Mouse (Mus musculus) myocyte (in vitro differentiated cells): ENCODE measurements at regions not wholly inside any gene's neighbourhood (a gene's known extent, or its start where the extent isn't known, plus 50 kb on each side); places are given as distances from the start of the nearest gene placed in this dataset.

Experiments used
- H3K27me3 ChIP-seq: one replicate; pipeline ENCODE4 v1.6.1; 2011; ENCODE audit not compliant: control insufficient read depth, insufficient read depth, insufficient read length
- H3K36me3 ChIP-seq: one replicate; pipeline ENCODE4 v1.6.1; 2011; ENCODE audit not compliant: control insufficient read depth, insufficient read depth
- H3K4me2 ChIP-seq: one replicate; pipeline ENCODE4 v1.6.1; 2011; ENCODE audit warnings: low read depth, control low read depth
- H3K4me3 ChIP-seq: one replicate; pipeline ENCODE4 v1.5.1; 2011; ENCODE audit warnings: mild to moderate bottlenecking, control low read depth, moderate library complexity
- H3K79me2 ChIP-seq: one replicate; pipeline ENCODE4 v1.6.1; 2011; ENCODE audit not compliant: control insufficient read depth, insufficient read depth
- H3ac ChIP-seq: one replicate; pipeline ENCODE4 v1.6.1; 2011; ENCODE audit not compliant: control insufficient read depth, insufficient read length
- CEBPB ChIP-seq: IDR thresholded peaks from 2 replicates; pipeline ENCODE4 v1.6.1; 2011; ENCODE audit warnings: mild to moderate bottlenecking, moderate library complexity; ENCODE audit not compliant: poor library complexity, insufficient read depth, severe bottlenecking
- E2F4 ChIP-seq: IDR thresholded peaks from one replicate; pipeline ENCODE4 v1.6.1; 2011; ENCODE audit warnings: mild to moderate bottlenecking, control low read depth, moderate library complexity; ENCODE audit not compliant: insufficient read depth
- MAX ChIP-seq: IDR thresholded peaks from one replicate; pipeline ENCODE4 v1.6.1; 2011; ENCODE audit warnings: low read depth, mild to moderate bottlenecking, control low read depth
- MYOD1 ChIP-seq, 3 experiments: IDR thresholded peaks; one replicate each; pipeline ENCODE4 v1.6.1; 2011; ENCODE audit warnings: control low read depth in 2 of 3, low read depth in 2 of 3, mild to moderate bottlenecking in 2 of 3, moderate library complexity in 1 of 3; ENCODE audit not compliant: insufficient read length in 2 of 3, control insufficient read depth in 1 of 3
- MYOG ChIP-seq, 3 experiments: IDR thresholded peaks; one replicate each; pipeline ENCODE4 v1.6.1; 2011; ENCODE audit warnings: control low read depth in 2 of 3, low read depth in 2 of 3, mild to moderate bottlenecking in 2 of 3; ENCODE audit not compliant: insufficient read length in 2 of 3, control insufficient read depth in 1 of 3, insufficient read depth in 1 of 3
- POLR2A ChIP-seq: IDR thresholded peaks from one replicate; pipeline ENCODE4 v1.6.1; 2011; ENCODE audit warnings: low read depth, mild to moderate bottlenecking, control low read depth, moderate library complexity; ENCODE audit not compliant: insufficient read length
- POLR2AphosphoS2 ChIP-seq: IDR thresholded peaks from one replicate; pipeline ENCODE4 v1.6.1; 2011; ENCODE audit warnings: low read depth, control low read depth; ENCODE audit not compliant: insufficient read length
- REST ChIP-seq: IDR thresholded peaks from one replicate; pipeline ENCODE4 v1.6.1; 2011; ENCODE audit warnings: mild to moderate bottlenecking, control low read depth, moderate library complexity; ENCODE audit not compliant: insufficient read depth, insufficient read length
- SRF ChIP-seq: IDR thresholded peaks from one replicate; pipeline ENCODE4 v1.6.1; 2011; ENCODE audit warnings: low read depth; ENCODE audit not compliant: control insufficient read depth, insufficient read length
- TCF12 ChIP-seq: IDR thresholded peaks from one replicate; pipeline ENCODE4 v1.6.1; 2011; ENCODE audit warnings: mild to moderate bottlenecking, control low read depth; ENCODE audit not compliant: poor library complexity, insufficient read depth, severe bottlenecking
- TCF3 ChIP-seq: IDR thresholded peaks from one replicate; pipeline ENCODE4 v1.6.1; 2011; ENCODE audit warnings: low read depth, control low read depth; ENCODE audit not compliant: insufficient read length
- USF1 ChIP-seq: IDR thresholded peaks from one replicate; pipeline ENCODE4 v1.6.1; 2011; ENCODE audit warnings: low read depth, mild to moderate bottlenecking, control low read depth, moderate library complexity

DNA sequence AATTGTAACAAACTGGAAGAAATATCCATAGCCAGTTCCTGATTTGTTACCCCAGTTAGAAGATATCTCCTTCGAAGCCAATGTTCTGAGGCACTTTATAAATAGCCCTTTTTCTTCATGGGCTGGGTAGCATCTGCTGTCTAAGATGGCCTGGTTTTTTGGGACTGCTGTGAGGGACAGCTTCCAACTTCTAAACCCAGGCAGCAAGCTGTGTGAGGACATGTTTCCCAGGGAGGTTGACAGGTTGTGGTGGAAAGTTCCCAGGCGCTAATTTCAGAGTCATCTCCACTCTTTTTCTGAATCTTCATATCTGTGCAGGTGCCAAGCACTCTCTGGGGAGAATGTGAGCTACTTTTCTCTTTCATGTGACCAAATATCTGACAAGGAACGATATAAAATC, 427.4 kb downstream of the Efnb2 start:
- TF ChIP-seq MYOG (IDR thresholded peaks at IDR 0.05; ENCODE audit: control insufficient read depth in 1 of 3, insufficient read depth in 1 of 3, insufficient read length in 2 of 3, low read depth in 2 of 3) = no peak
- Histone ChIP-seq H3ac (no peak overlapping the region), H3K27me3 (no peaks in the 10 kb centered on the region), H3K4me2 (no peak overlapping the region), H3K36me3 (no peaks in the 10 kb centered on the region), H3K4me3 (no peak overlapping the region), H3K79me2 (no peaks in the 10 kb centered on the region)

DNA sequence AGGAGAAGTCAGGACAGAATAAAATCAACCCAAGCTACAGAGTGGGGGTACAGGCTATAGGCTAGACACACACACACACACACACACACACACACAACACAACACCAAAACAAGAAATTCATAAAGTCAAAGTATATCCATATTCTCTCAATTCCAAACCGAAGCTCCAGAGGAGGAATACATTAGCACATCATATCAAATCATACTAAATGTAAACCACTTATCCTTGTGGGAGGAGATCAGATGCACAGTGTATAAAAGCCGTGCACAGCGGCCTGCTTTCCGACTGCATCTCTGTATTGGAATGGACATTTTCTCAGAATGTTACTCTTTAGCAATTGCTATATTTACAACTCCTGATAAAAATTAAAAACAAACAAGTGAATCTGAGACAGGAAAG, 427.9 kb downstream of the Efnb2 start:
- H3ac ChIP-seq = no peak overlapping the region
- no peaks in the 10 kb centered on the region for H3K36me3 ChIP-seq
- H3K4me3 ChIP-seq = no peak overlapping the region
- H3K79me2 ChIP-seq = no peaks in the 10 kb centered on the region
- no peaks in the 10 kb centered on the region for H3K27me3 ChIP-seq
- TF ChIP-seq E2F4 (no peak), REST (no peak), SRF (no peak), MYOD1 (IDR thresholded peaks at IDR 0.05; ENCODE audit: control insufficient read depth in 1 of 3, insufficient read length in 2 of 3, low read depth in 2 of 3) (no peak), POLR2AphosphoS2 (no peak), TCF12 (no peak), POLR2A (no peak), MAX (no peak), USF1 (no peak), MYOG (IDR thresholded peaks at IDR 0.05; ENCODE audit: control insufficient read depth in 1 of 3, insufficient read depth in 1 of 3, insufficient read length in 2 of 3, low read depth in 2 of 3) (no peak), CEBPB (no peak), TCF3 (no peak)
- H3K4me2 ChIP-seq = no peak overlapping the region

DNA sequence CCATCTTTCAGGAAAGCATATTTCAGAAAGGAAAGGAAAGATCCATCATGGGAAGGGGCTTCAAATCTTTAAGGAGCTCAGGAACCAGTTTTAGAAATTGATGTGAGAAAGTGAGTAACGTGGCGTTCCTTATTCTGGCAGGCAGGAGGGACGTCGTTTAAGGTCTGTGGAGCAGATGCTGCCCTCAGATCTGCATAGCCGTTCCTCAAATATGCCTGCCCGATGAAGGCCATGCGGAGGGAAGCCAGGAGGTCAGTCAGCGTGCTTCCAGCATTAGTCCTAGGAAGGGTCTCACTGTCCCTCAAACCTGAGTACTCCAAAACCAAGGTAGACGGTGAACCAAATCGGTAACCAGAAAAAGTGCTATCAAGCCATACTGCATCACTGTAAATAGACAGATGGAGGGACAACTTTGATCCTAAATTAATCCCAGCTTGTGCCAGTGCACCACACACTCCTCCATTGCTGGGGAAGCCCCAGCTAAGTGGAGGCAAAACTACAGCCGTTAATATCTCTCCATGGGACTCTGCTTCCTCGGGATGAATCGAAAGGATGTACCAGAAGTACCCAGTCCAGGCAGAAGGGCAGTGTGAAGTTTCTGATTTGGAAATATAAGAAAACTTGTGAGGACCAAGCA, 428.9 kb downstream of the Efnb2 start:
- Histone ChIP-seq H3K27me3 (no peaks in the 10 kb centered on the region), H3K36me3 (no peaks in the 10 kb centered on the region)

DNA sequence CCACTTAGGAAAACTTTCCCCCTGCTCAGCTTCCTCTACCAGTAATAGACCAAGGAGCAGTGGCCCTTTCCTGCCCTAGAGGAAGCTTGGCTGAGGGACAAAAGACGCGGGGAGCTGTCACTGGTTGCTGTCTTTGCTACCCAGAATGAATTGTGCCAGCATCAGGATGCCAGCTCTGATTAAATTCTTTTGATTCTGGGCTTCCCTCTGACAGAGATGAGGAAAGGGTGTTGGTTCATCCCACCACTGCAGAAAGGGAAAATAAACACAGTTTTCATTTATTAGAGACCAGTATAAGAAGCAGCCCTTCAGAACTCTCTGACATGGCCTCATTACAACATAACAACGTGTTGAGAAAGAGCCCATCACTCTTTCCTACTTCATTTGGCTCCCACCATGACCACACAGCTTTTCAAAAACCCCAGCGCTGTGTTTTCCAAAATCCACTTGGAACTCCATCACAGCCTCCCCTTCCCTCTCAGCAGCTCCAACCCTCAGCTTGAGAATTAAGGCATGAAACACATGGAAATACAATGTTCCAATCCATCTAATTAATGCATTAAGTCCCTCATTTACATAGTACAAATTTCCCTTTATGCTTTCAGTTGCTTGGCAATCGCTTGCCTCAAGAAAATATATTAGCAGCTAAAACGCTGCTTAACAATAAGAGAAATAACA, 429.6 kb downstream of the Efnb2 start:
- TF ChIP-seq POLR2A (no peak), SRF (no peak), MYOG (IDR thresholded peaks at IDR 0.05; ENCODE audit: control insufficient read depth in 1 of 3, insufficient read depth in 1 of 3, insufficient read length in 2 of 3, low read depth in 2 of 3) (no peak), E2F4 (no peak), USF1 (no peak), CEBPB (no peak), TCF3 (no peak), TCF12 (no peak), REST (no peak), POLR2AphosphoS2 (no peak), MYOD1 (IDR thresholded peaks at IDR 0.05; ENCODE audit: control insufficient read depth in 1 of 3, insufficient read length in 2 of 3, low read depth in 2 of 3) (no peak)
- Histone ChIP-seq H3ac (no peak overlapping the region), H3K36me3 (no peaks in the 10 kb centered on the region), H3K79me2 (no peaks in the 10 kb centered on the region), H3K27me3 (no peaks in the 10 kb centered on the region), H3K4me2 (no peak overlapping the region), H3K4me3 (no peak overlapping the region)

More for the DNA sequence above, 428.9 kb downstream of the Efnb2 start:
- TF ChIP-seq MYOG (IDR thresholded peaks at IDR 0.05; ENCODE audit: control insufficient read depth in 1 of 3, insufficient read depth in 1 of 3, insufficient read length in 2 of 3, low read depth in 2 of 3) (no peak), SRF (no peak), TCF12 (no peak), USF1 (no peak)
- H3K4me2 ChIP-seq = no peak overlapping the region
- H3K4me3 ChIP-seq = no peak overlapping the region
- H3K79me2 ChIP-seq = no peaks in the 10 kb centered on the region
- no peak overlapping the region for H3ac ChIP-seq

DNA sequence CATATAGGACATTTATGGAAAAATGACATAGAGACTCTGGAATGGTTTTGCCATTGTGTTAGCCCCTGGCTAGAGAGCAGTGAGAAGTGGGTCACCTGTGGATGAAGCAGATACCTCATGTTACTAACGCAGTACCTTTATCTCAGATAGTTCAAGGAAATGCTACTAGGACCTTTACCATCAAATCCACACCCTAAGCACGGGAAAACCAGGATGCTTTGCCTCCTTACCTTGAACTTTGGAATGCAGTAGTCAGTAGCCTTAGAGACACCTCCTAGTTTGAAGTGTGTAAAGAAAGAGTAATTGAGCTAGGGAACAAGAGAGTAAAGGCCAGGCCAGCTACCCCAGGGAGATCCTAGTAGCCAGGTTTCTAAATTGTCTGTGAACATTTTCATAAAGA, 435.0 kb downstream of the Efnb2 start:
- H3ac ChIP-seq = no peak overlapping the region
- TF ChIP-seq MYOG (IDR thresholded peaks at IDR 0.05; ENCODE audit: control insufficient read depth in 1 of 3, insufficient read depth in 1 of 3, insufficient read length in 2 of 3, low read depth in 2 of 3) (no peak), TCF12 (no peak), MAX (no peak), E2F4 (no peak), SRF (no peak), REST (no peak), USF1 (no peak), CEBPB (no peak), MYOD1 (IDR thresholded peaks at IDR 0.05; ENCODE audit: control insufficient read depth in 1 of 3, insufficient read length in 2 of 3, low read depth in 2 of 3) (no peak), TCF3 (no peak), POLR2AphosphoS2 (no peak)
- H3K4me3 ChIP-seq = no peak overlapping the region
- no peaks in the 10 kb centered on the region for H3K36me3 ChIP-seq
- no peaks in the 10 kb centered on the region for H3K79me2 ChIP-seq
- no peak overlapping the region for H3K4me2 ChIP-seq
- H3K27me3 ChIP-seq = no peaks in the 10 kb centered on the region
